Mouse (Mus musculus): ENCODE measurements at regions not wholly inside any gene's neighbourhood (a gene's known extent, or its start where the extent isn't known, plus 50 kb on each side); places are given as distances from the start of the nearest gene placed in this dataset.

GRCm38 (mm10) chrX:41735646-41736045 lies 184.8 kb downstream of the Thoc2 start:
- peak; percentile 67 for DNase-seq (ENCODE audit: inconsistent ontology term)

Data from Muller cell, postnatal 12 days (primary cell).